Mouse (Mus musculus) mature B cell (primary cell): ENCODE data around the gene Gm17655.
"Not testable (repeated sequence)": the region's sequence is repeated elsewhere in the genome, so short reads cannot be mapped to it uniquely, and the experiment has no call there.

Source experiments
- in situ Hi-C: fragments of 300-500 bp; cut with MboI; formaldehyde crosslinking; loops from 2 replicates; pipeline ENCODE4 v1.14.3; 2019

The Gm17655 gene

GRCm38 (mm10) chr5:110072413-110072812 lies at the start of gene Gm17655:
Gene Gm17655, minus strand, starts transcription at chr5:110072513.
- in situ Hi-C loops, result not testable (repeated sequence)

GRCm38 (mm10) chr5:110109991-110110441 lies 37.7 kb upstream of the Gm17655 start, which contains the start of gene Zfp605:
Gene Zfp605, plus strand, starts transcription at chr5:110110092.
- in situ Hi-C loops, result loop anchor here (10.0 kb wide), 1 partner anchor 555 kb away; the partner anchor contains the start of gene Crlf2

- in situ Hi-C loops, result loop anchor here (10.0 kb wide), 1 partner anchor 553 kb away; the partner anchor contains the start of gene Crlf2
Measured at GRCm38 (mm10) chr5:110108305-110108628, 36.0 kb upstream of the Gm17655 start.

GRCm38 (mm10) chr5:110107581-110108304 lies 35.4 kb upstream of the Gm17655 start, which contains the start of gene Gtpbp6:
Gene Gtpbp6, minus strand, starts transcription at chr5:110108197.
- in situ Hi-C loops, result loop anchor here (10.0 kb wide), 1 partner anchor 553 kb away; the partner anchor contains the start of gene Crlf2

GRCm38 (mm10) chr5:110106901-110107564 lies 34.7 kb upstream of the Gm17655 start:
- in situ Hi-C loops, result loop anchor here (10.0 kb wide), 1 partner anchor 552 kb away; the partner anchor contains the start of gene Crlf2

GRCm38 (mm10) chr5:110106140-110106871 lies 34.0 kb upstream of the Gm17655 start:
- in situ Hi-C loops, result loop anchor here (10.0 kb wide), 1 partner anchor 552 kb away; the partner anchor contains the start of gene Crlf2

GRCm38 (mm10) chr5:110104616-110105380 lies 32.5 kb upstream of the Gm17655 start:
- in situ Hi-C loops, result loop anchor here (10.0 kb wide), 1 partner anchor 550 kb away; the partner anchor contains the start of gene Crlf2

- in situ Hi-C loops, result loop anchor here (10.0 kb wide), 1 partner anchor 549 kb away; the partner anchor contains the start of gene Crlf2
Measured at GRCm38 (mm10) chr5:110103901-110104615, 31.7 kb upstream of the Gm17655 start.

- in situ Hi-C loops, result loop anchor here (10.0 kb wide), 1 partner anchor 548 kb away; the partner anchor contains the start of gene Crlf2
Measured at GRCm38 (mm10) chr5:110102853-110103625, 30.7 kb upstream of the Gm17655 start.

GRCm38 (mm10) chr5:110102429-110102828 lies 30.1 kb upstream of the Gm17655 start:
- in situ Hi-C loops, result loop anchor here (10.0 kb wide), 1 partner anchor 548 kb away; the partner anchor contains the start of gene Crlf2

- in situ Hi-C loops, result loop anchor here (10.0 kb wide), 1 partner anchor 547 kb away; the partner anchor contains the start of gene Crlf2
Measured at GRCm38 (mm10) chr5:110101716-110102347, 29.5 kb upstream of the Gm17655 start.

- in situ Hi-C loops, result loop anchor here (10.0 kb wide), 1 partner anchor 546 kb away; the partner anchor contains the start of gene Crlf2
Measured at GRCm38 (mm10) chr5:110100921-110101631, 28.8 kb upstream of the Gm17655 start.

- in situ Hi-C loops, result loop anchor here (10.0 kb wide), 1 partner anchor 545 kb away; the partner anchor contains the start of gene Crlf2
Measured at GRCm38 (mm10) chr5:110099656-110100580, 27.6 kb upstream of the Gm17655 start, which contains the start of gene Plcxd1. Gene Plcxd1, plus strand, starts transcription at chr5:110099969.

- in situ Hi-C loops, result no loop called here
Measured at GRCm38 (mm10) chr5:110098991-110099477, 26.7 kb upstream of the Gm17655 start.

GRCm38 (mm10) chr5:110094847-110095213 lies 22.5 kb upstream of the Gm17655 start:
- in situ Hi-C loops, result no loop called here

GRCm38 (mm10) chr5:110094030-110094846 lies 21.9 kb upstream of the Gm17655 start, which contains the start of gene Gm35315:
Gene Gm35315, minus strand, starts transcription at chr5:110094420.
- in situ Hi-C loops, result no loop called here
